ENCODE assay signal across 8 mouse cellular contexts in the genomic region with DNA sequence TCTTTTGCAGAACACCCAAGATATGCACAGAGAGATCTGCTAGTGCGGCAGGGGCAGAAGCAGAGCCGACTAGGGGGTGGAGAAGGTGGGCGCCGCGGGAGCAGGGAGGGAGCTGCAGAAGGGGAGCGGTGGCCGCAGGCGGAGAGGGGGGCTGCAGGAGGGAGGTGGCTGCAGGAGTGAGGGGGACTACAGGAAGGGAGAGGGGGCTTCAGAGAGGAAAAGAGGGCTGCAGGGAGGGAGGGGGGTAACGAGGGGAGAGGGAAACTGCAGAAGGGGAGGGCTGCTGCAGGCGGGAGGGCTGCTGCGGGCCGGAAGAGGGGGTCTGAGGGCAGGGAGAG. TPM values are rescaled to one million over a fixed set of nuclear protein-coding genes. Genes with fewer than 3 reads are reported as not detected.
A peak's percentile ranks its signal among the peaks of the same experiment; 100 is the strongest.
DNase-seq lines count a peak whose midpoint lies in the region; ATAC-seq and TF ChIP-seq lines count a peak whose summit lies in the region.

No protein-coding gene starts in this region.

- H3K4me1 ChIP-seq in heart, embryonic 10.5 days: peaks cover 10% of the 10 kb centered on the region; the same call in 1 of the 2 replicates
- peaks cover 2% of the 10 kb centered on the region; the same call in 1 of the 2 replicates for H3K4me1 ChIP-seq in embryonic fibroblast, embryonic 13.5 days (ENCODE audit: control insufficient read depth, insufficient read depth, low read length)
- H3K4me1 ChIP-seq in liver, embryonic 11.5 days (replicated peaks; ENCODE audit: control insufficient read depth, insufficient read depth, low read length): 0 out of 2 replicates have a peak, but pooled peaks cover 9% of the 10 kb centered on the region
- H3K4me1 ChIP-seq in thymus, adult 2 months (replicated peaks; ENCODE audit: control insufficient read depth, insufficient read depth, low read length): peaks cover 9% of the 10 kb centered on the region

- H3K9me3 ChIP-seq in heart, embryonic 10.5 days: no peaks in the 10 kb centered on the region
- H3K9me3 ChIP-seq in liver, embryonic 11.5 days (ENCODE audit: control insufficient read depth, low read length): no peaks in the 10 kb centered on the region

- H3K27me3 ChIP-seq in heart, embryonic 10.5 days (ENCODE audit: insufficient read depth, poor library complexity, severe bottlenecking): no peaks in the 10 kb centered on the region
- no peaks in the 10 kb centered on the region for H3K27me3 ChIP-seq in C2C12 (ENCODE audit: control insufficient read depth, insufficient read depth, insufficient read length)
- no peaks in the 10 kb centered on the region for H3K27me3 ChIP-seq in liver, embryonic 11.5 days (replicated peaks; ENCODE audit: control insufficient read depth, insufficient read depth, low read length)
- H3K27me3 ChIP-seq in thymus, adult 2 months (ENCODE audit: control insufficient read depth, insufficient read depth, low read length): no peaks in the 10 kb centered on the region

- no peak for TF ChIP-seq POLR2A in embryonic fibroblast, embryonic 13.5 days (IDR thresholded peaks at IDR 0.05; ENCODE audit: low read depth, low read length)
- TF ChIP-seq POLR2A in thymus, adult 2 months (IDR thresholded peaks at IDR 0.05; ENCODE audit: control insufficient read depth, extremely low read depth, insufficient read depth, low read length, poor library complexity): no peak

- intact Hi-C loops in heart, postnatal 10 days (cut with DNase I): loop anchor here (2.0 kb wide), 1 partner anchor 330 kb away; no protein-coding TSS in a partner anchor

- peak overlapping the region; percentile 78 for H3K4me2 ChIP-seq in liver, embryonic 11.5 days

- peaks cover 56% of the 10 kb centered on the region for H3K36me3 ChIP-seq in heart, embryonic 10.5 days
- H3K36me3 ChIP-seq in C2C12 (ENCODE audit: control insufficient read depth, insufficient read depth): peaks cover 9% of the 10 kb centered on the region
- peaks cover 27% of the 10 kb centered on the region for H3K36me3 ChIP-seq in liver, embryonic 11.5 days (ENCODE audit: control insufficient read depth, insufficient read depth, low read length)
- H3K36me3 ChIP-seq in thymus, adult 2 months (ENCODE audit: control insufficient read depth, insufficient read depth, low read length): peaks cover 13% of the 10 kb centered on the region

- DNase-seq in heart, embryonic 10.5 days (ENCODE audit: low spot score): peak; percentile 74
- DNase-seq in heart, postnatal 10 days: no peak
- peak; percentile 38 for DNase-seq in liver, embryonic 11.5 days (ENCODE audit: low spot score)
- DNase-seq in thymus, adult 2 months: peak; percentile 46
- DNase-seq in left cerebral cortex, adult 11 months (ENCODE audit: low spot score): no peak
- no peak for DNase-seq in gastrocnemius, adult 18-20 months (ENCODE audit: low spot score)

- no peaks in the 10 kb centered on the region for H3K79me2 ChIP-seq in C2C12 (ENCODE audit: control insufficient read depth, insufficient read depth)

- peak overlapping the region; percentile 83 for H3K4me3 ChIP-seq in heart, embryonic 10.5 days
- H3K4me3 ChIP-seq in C2C12 (ENCODE audit: insufficient read depth, poor library complexity, severe bottlenecking): peak overlapping the region; percentile 49
- H3K4me3 ChIP-seq in embryonic fibroblast, embryonic 13.5 days (ENCODE audit: insufficient read depth, low read length): peak overlapping the region; percentile 82
- H3K4me3 ChIP-seq in liver, embryonic 11.5 days (ENCODE audit: low read depth, low read length): peak overlapping the region; percentile 65
- H3K4me3 ChIP-seq in thymus, adult 2 months (ENCODE audit: control insufficient read depth, insufficient read depth, low read length): peak overlapping the region; percentile 90

- peak overlapping the region; percentile 91 for H3K27ac ChIP-seq in heart, embryonic 10.5 days
- H3K27ac ChIP-seq in embryonic fibroblast, embryonic 13.5 days (ENCODE audit: insufficient read depth, low read length): no peak overlapping the region
- peak overlapping the region; percentile 75 for H3K27ac ChIP-seq in liver, embryonic 11.5 days (ENCODE audit: low read depth, low read length)
- H3K27ac ChIP-seq in thymus, adult 2 months (ENCODE audit: control insufficient read depth, insufficient read depth, low read length): no peak overlapping the region

- no peak for ATAC-seq in liver, embryonic 11.5 days (replicated peaks; ENCODE audit: low FRiP score)

- WGBS in heart, embryonic 10.5 days: 2% methylated on average over 12 of the region's 12 CpGs
- WGBS in liver, embryonic 11.5 days: 1% methylated on average over 12 of the region's 12 CpGs
- WGBS in thymus, adult 2 months: under 1% methylated on average over 12 of the region's 12 CpGs

- H3K79me3 ChIP-seq in C2C12 (ENCODE audit: low read depth): no peaks in the 10 kb centered on the region

- no peak for TF ChIP-seq CTCF in C2C12 (IDR thresholded peaks at IDR 0.05; ENCODE audit: control insufficient read depth, insufficient read depth, insufficient read length)
- no peak for TF ChIP-seq CTCF in embryonic fibroblast, embryonic 13.5 days (IDR thresholded peaks at IDR 0.05; ENCODE audit: borderline replicate concordance, insufficient read depth, low read length)
- TF ChIP-seq CTCF in thymus, adult 2 months (IDR thresholded peaks at IDR 0.05; ENCODE audit: borderline replicate concordance, control insufficient read depth, extremely low read depth, insufficient read depth, low read length, poor library complexity): no peak

- peak overlapping the region; percentile 65 for H3K9ac ChIP-seq in liver, embryonic 11.5 days (ENCODE audit: low read depth, low read length)

- H3ac ChIP-seq in C2C12 (ENCODE audit: control insufficient read depth, insufficient read length, low read depth): peak overlapping the region; percentile 36

TF ChIP-seq in C2C12, 6 proteins besides CTCF, POLR2A, EP300 and RAD21:
- TF ChIP-seq FOSL1 (IDR thresholded peaks at IDR 0.05; ENCODE audit: insufficient read depth, low read length, poor library complexity, severe bottlenecking) (no peak), USF1 (IDR thresholded peaks at IDR 0.05; ENCODE audit: low read depth) (no peak), MAX (IDR thresholded peaks at IDR 0.05) (no peak), CEBPB (IDR thresholded peaks at IDR 0.05; ENCODE audit: low read depth) (no peak), MYOG (IDR thresholded peaks at IDR 0.05; ENCODE audit: control insufficient read depth, extremely low read depth, insufficient read length) (no peak), MYOD1 (IDR thresholded peaks at IDR 0.05; ENCODE audit: control insufficient read depth, insufficient read length, low read depth) (no peak)

RNA-seq across cellular contexts. Expression of a gene that starts 2.4 kb away (rescaled TPM):
- polyA plus RNA-seq in heart, embryonic 10.5 days (2016; fragmentation: Nextera tagmentation; extraction: Ambion mirVana): 20.7 and 27.2 TPM in 2 replicates
- total RNA-seq in heart, postnatal 10 days (2021): 1 to 10 TPM; 4.0 to 5.5 TPM
- 8.8 TPM for polyA plus RNA-seq in C2C12 (2012; fragmentation: generic; extraction: Trizol)
- 11.7 and 14.8 TPM in 2 replicates for polyA plus RNA-seq in embryonic fibroblast, embryonic 13.5 days (2011; ENCODE audit: insufficient read length, low read depth, missing spikeins)
- polyA plus RNA-seq in liver, embryonic 11.5 days (2014; fragmentation: Nextera tagmentation; extraction: Ambion mirVana): 10.8 and 13.2 TPM in 2 replicates
- polyA plus RNA-seq in thymus, adult 2 months (2012; rRNA removed): 16.1 and 22.6 TPM in 2 replicates
- 1 to 10 TPM; 2.2 to 2.6 TPM for total RNA-seq in gastrocnemius, adult 18-20 months (2021)

RNA-seq across cellular contexts. Expression of a gene that starts 17.9 kb away (rescaled TPM):
- polyA plus RNA-seq in heart, embryonic 10.5 days (2016; fragmentation: Nextera tagmentation; extraction: Ambion mirVana): 7.0 and 10.1 TPM in 2 replicates
- total RNA-seq in heart, postnatal 10 days (2021): 1 to 10 TPM; 2.2 to 2.5 TPM
- polyA plus RNA-seq in C2C12 (2012; fragmentation: generic; extraction: Trizol): 2.4 TPM
- polyA plus RNA-seq in embryonic fibroblast, embryonic 13.5 days (2011; ENCODE audit: insufficient read length, low read depth, missing spikeins): 3.8 and 4.4 TPM in 2 replicates
- polyA plus RNA-seq in liver, embryonic 11.5 days (2014; fragmentation: Nextera tagmentation; extraction: Ambion mirVana): 5.6 and 5.8 TPM in 2 replicates
- polyA plus RNA-seq in thymus, adult 2 months (2012; rRNA removed): 6.2 and 6.8 TPM in 2 replicates
- total RNA-seq in gastrocnemius, adult 18-20 months (2021): 1 to 10 TPM; 1.7 to 2.1 TPM

RNA-seq across cellular contexts. Expression of a gene that starts 28.4 kb away (rescaled TPM):
- polyA plus RNA-seq in heart, embryonic 10.5 days (2016; fragmentation: Nextera tagmentation; extraction: Ambion mirVana): 5.8 and 6.4 TPM in 2 replicates
- 1 to 10 TPM; 3.5 to 5.0 TPM for total RNA-seq in heart, postnatal 10 days (2021)
- 1.8 TPM for polyA plus RNA-seq in C2C12 (2012; fragmentation: generic; extraction: Trizol)
- polyA plus RNA-seq in embryonic fibroblast, embryonic 13.5 days (2011; ENCODE audit: insufficient read length, low read depth, missing spikeins): 6.5 and 13.4 TPM in 2 replicates
- polyA plus RNA-seq in liver, embryonic 11.5 days (2014; fragmentation: Nextera tagmentation; extraction: Ambion mirVana): 3.5 and 3.8 TPM in 2 replicates
- polyA plus RNA-seq in thymus, adult 2 months (2012; rRNA removed): 1.2 and 1.7 TPM in 2 replicates
- 1 to 10 TPM; 7.0 TPM for total RNA-seq in gastrocnemius, adult 18-20 months (2021)

RNA-seq across cellular contexts. Expression of a gene that starts 35.1 kb away (rescaled TPM):
- not detected in 2 replicates for polyA plus RNA-seq in heart, embryonic 10.5 days (2016; fragmentation: Nextera tagmentation; extraction: Ambion mirVana)
- under 1 TPM in 1 of 2 experiments, not detected in 1; 0.31 TPM for total RNA-seq in heart, postnatal 10 days (2021)
- polyA plus RNA-seq in C2C12 (2012; fragmentation: generic; extraction: Trizol): 0.22 TPM
- polyA plus RNA-seq in embryonic fibroblast, embryonic 13.5 days (2011; ENCODE audit: insufficient read length, low read depth, missing spikeins): not detected in 2 replicates
- polyA plus RNA-seq in liver, embryonic 11.5 days (2014; fragmentation: Nextera tagmentation; extraction: Ambion mirVana): 0.22 TPM in 1 of 2 replicates, not detected in the other
- 0.12 TPM in 1 of 2 replicates, not detected in the other for polyA plus RNA-seq in thymus, adult 2 months (2012; rRNA removed)
- total RNA-seq in gastrocnemius, adult 18-20 months (2021): not detected

RNA-seq across cellular contexts. Expression of a gene that starts 44.0 kb away (rescaled TPM):
- polyA plus RNA-seq in heart, embryonic 10.5 days (2016; fragmentation: Nextera tagmentation; extraction: Ambion mirVana): 1.8 and 2.5 TPM in 2 replicates
- total RNA-seq in heart, postnatal 10 days (2021): 1 to 10 TPM; 1.4 to 1.7 TPM
- polyA plus RNA-seq in C2C12 (2012; fragmentation: generic; extraction: Trizol): 0.25 TPM
- polyA plus RNA-seq in embryonic fibroblast, embryonic 13.5 days (2011; ENCODE audit: insufficient read length, low read depth, missing spikeins): 2.8 and 3.0 TPM in 2 replicates
- polyA plus RNA-seq in liver, embryonic 11.5 days (2014; fragmentation: Nextera tagmentation; extraction: Ambion mirVana): 1.3 and 1.4 TPM in 2 replicates
- polyA plus RNA-seq in thymus, adult 2 months (2012; rRNA removed): 0.34 and 0.43 TPM in 2 replicates
- 1 to 10 TPM; 1.8 to 2.1 TPM for total RNA-seq in gastrocnemius, adult 18-20 months (2021)

Comparison
In these comparisons a context has a peak if more than half of its experiments do, and no peak if none do; other contexts are left out.
1. DNase-seq: peak in heart, embryonic 10.5 days (single experiment), liver, embryonic 11.5 days (single experiment) and thymus, adult 2 months (single experiment); none in heart, postnatal 10 days (0 of 2), left cerebral cortex, adult 11 months (single experiment) and gastrocnemius, adult 18-20 months (single experiment).
2. H3K27ac ChIP-seq: peak in heart, embryonic 10.5 days (single experiment) and liver, embryonic 11.5 days (single experiment); none in embryonic fibroblast, embryonic 13.5 days (single experiment) and thymus, adult 2 months (single experiment).
3. Peak in every context shown above with its lines, with median percentiles within 50 percentile points of each other: H3K4me3 ChIP-seq.